Mouse (Mus musculus) layer of hippocampus, adult 9-10 months (tissue): ENCODE data around the gene Abracl.

Source experiments
- DNase-seq: peaks from one replicate; pipeline ENCODE4 v3.0.0; 2022; ENCODE audit warnings: low spot score

Abracl gene

GRCm38 (mm10) chr10:18022741-18023347 is at the start of gene Abracl:
Abracl (minus strand) TSS chr10:18023288.
- peak; percentile 6 for DNase-seq

- DNase-seq = no peak
Measured at GRCm38 (mm10) chr10:18072871-18073270, 49.8 kb upstream of the Abracl start.

DNA sequence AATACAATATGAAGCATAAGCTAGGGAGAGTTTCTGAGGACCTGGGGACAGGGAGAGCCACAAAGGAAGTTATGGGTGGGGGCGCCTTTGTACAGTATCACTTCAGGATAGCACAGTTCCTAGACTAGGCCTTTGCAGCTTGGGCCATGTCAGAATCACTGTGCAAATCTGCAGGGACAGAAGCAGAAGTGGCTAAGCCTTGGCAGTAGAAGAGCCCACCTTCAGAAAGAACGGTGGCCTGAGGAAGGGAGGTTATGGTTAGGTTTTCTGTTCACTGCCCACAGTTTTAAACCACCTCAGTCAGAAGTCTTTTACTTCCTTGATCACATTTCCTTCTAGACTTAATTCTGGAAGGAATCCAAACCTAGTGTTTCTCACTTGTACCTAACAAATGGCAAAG is 47.5 kb upstream of the Abracl start:
- DNase-seq = no peak

GRCm38 (mm10) chr10:18070144-18070543 is 47.1 kb upstream of the Abracl start:
- no peak for DNase-seq

DNA sequence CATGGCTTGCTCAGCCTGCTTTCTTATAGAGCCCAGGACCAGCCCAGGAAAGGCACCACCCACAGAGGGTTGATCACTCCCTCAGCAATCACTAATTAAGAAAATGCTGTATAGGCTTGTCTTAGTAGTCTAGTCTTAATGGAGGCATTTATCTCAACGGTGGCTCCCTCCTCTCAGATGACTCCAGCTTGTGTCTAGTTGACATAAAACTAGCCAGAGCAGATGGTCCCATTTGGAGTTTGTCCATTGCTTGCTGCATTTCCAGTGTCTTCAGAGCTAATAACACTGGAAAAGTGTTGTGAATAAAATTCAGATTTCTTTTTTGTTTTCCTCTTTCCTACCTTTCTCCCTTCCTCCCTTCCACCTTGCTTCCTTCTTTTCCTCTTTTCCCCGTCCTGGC is 46.5 kb upstream of the Abracl start:
- DNase-seq = no peak

GRCm38 (mm10) chr10:18068880-18069279 is 45.8 kb upstream of the Abracl start:
- no peak for DNase-seq

GRCm38 (mm10) chr10:18067761-18068446 is 44.8 kb upstream of the Abracl start:
- DNase-seq = no peak

GRCm38 (mm10) chr10:18066031-18066439 is 42.9 kb upstream of the Abracl start:
- no peak for DNase-seq

DNA sequence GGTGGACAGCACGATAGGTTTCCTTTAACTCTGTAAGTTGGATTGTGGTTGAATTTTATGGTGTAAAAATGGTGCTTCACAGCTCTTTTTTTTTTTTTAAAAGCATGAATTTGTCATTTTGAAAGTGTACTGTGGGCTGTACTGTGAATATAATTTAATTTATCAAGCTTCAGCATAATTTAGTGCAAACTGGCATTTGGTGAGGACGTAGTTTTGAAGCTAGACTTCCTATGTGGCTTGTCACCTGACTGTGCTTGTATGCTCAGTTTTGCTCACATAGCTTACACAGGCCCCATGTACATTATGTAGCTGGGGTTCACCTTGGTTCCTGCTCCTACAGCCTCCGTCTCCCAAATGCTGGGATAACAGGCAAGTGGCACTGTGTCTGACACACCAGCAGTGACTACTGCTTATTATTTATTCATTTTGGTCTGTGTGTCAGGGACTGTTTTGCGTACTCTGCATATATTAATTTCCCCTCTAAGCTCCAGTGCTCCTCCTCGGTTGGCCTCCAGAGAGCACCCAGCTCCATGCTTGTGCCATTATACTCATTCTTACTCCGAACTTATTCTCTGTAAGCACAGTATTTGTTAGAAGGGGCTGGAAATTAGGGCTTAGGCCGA is 41.6 kb upstream of the Abracl start:
- DNase-seq = no peak

GRCm38 (mm10) chr10:18061533-18061932 is 38.4 kb upstream of the Abracl start:
- DNase-seq = no peak

DNA sequence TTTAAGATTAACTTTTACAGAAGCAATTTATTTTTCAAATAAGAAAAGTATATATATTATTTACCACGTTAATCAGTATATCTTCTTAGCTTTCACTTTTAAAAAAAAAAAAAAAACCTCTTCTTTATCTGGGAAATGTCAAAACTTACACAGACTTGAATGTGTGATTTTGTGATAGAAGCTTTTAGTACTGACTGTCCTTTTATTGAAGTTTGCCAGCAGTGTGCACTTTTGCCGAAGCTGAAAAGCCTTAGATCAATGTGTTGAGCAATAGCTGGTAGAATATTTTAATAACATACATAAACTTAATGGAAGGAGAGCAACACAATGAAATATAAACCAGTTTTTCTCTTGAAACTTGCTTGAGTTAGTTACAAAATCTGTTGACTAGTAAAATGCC is 37.7 kb upstream of the Abracl start:
- DNase-seq = no peak

- no peak for DNase-seq
Measured at GRCm38 (mm10) chr10:18059807-18060206, 36.7 kb upstream of the Abracl start.

- DNase-seq = no peak
Measured at GRCm38 (mm10) chr10:18058681-18059338, 35.7 kb upstream of the Abracl start.

DNA sequence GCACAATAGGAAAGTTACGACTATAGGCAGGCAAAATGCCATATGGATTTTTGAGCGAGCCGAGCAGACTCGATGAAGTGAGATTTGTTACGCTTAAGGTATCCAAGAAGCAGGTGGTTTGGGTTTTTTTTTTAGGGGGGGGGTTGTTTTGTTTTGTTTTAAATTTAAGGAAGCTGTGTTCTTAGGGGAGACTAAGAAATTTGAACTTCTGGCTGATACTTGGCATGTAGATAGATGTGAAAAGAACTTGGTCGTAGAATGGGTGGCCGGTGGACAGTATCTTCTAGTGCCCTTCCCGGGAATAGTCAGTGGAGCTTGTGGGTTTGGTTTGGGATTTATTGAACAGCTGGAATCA is 33.3 kb upstream of the Abracl start:
- DNase-seq = no peak

DNA sequence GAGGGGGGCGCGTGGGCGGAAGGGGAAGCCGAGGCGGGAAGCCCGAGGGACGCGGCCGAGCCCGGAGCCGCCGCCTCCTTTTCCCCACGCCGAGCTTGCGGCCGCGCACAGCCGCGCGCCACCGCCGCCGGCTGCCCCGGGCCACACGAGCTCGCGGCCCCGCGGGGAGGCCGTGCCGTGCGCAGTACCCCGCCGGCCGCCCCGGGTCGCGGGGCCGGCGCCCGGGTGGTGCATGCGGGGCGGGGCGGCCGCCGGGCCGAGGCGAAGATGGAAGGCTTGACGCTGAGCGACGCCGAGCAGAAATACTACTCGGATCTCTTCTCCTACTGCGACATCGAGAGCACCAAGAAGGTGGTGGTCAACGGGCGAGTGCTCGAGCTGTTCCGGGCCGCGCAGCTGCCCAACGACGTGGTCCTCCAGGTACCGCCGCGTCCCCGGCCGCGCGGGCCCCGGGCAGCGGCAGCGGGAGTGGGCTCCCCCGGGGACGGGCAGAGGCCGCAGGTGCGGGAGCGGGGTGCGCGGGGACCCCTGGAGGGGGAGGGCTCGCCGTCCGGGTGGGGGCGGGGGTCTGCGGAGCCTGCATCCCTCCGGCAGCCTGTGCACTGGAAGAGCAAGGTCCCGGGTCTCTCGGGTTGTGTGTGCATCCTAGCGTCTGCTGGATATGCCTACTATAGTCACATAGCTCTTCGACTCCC is 32.8 kb upstream of the Abracl start, which contains the start of gene Reps1:
TSS of gene Reps1 (plus strand) at position 166 of the 695 bp plus-strand sequence.
- DNase-seq = no peak

DNA sequence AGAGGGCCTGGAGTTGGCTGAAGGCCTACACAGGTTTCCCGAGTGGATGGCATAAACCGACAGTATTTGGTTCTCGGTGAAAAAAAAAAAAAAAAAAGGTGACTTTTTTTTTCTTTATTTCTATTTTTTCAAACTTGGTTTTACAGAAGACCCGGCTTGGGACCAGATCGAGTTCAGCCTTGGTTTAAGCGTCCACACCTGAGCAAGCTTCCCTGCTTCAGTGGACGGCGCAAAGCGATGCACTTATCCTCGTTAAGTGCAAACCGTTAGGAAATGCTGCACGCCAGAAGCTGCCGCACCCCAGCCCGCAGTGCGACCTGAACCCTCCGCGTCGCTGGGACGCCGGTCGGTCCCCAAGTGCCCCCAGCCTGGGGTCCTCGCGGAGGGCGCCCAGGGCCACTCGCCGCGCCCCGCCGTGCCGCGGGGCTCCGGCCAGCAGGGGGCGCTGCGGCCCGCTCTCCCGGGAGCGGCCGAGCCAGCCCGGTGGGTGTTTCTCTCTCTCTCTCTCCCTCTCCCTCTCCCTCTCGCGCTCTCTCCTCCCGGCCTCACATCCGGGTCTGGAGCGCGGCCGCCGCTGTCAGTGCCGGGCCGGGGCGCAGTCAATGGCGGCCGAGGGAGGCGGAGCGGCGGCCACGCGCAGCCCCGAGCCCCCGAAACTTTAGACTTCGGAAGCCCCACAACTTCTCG is 32.1 kb upstream of the Abracl start:
- DNase-seq = peak; percentile 59

DNA sequence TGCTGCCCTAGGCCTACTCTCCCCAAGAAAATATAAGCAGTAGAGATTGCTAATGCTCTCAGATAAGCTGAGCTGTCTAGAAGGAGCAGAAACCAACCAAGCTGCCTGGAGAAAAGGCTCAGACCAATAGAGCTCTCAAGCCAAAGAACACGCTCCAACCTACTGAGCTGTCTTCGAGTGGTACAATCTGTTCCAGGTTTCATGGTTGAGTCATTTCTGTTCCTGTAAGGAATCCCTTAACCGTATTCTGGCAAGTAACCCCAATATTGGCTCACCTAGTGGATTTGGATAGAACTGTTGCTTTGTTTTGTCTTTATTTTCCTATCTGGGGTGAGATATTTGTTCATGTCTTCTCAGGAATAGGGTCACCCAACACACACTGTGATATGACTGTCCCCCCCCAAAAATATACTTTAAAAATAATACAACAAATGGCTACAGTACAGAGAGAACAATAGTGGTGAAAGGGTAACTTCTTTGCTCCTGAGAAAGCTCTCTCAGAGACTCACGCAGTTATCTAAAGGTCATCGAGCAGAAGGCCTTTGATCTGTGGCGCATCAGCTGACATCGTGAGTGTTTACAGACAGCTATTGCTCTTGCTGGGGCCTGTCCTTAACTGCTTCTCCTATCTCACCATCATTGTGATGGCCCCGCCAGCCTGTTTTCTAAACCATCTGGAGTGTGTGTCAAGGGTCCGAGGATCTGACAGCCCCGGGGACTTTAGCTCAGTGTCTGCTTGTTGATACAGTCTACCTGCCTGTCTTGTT is 24.5 kb upstream of the Abracl start:
- DNase-seq = no peak

DNA sequence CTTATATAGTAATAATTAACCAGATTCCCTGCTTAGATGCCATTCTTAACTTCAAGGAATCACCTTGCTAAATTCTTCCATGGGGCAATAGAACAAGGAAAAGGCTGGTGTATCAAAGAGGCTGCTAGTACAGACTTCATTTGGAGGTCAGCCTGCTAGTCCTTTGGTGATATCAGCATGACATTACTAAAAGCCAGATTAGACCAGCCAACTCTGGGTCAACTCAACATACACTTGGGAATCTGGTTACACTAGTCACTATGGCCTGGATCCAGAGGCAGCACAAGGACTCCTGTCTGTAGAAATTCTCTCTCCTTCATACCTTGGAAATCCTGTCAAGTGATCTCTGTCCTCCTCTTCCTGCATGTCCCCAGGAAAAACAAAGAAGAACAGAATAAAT is 23.3 kb upstream of the Abracl start:
- no peak for DNase-seq

DNA sequence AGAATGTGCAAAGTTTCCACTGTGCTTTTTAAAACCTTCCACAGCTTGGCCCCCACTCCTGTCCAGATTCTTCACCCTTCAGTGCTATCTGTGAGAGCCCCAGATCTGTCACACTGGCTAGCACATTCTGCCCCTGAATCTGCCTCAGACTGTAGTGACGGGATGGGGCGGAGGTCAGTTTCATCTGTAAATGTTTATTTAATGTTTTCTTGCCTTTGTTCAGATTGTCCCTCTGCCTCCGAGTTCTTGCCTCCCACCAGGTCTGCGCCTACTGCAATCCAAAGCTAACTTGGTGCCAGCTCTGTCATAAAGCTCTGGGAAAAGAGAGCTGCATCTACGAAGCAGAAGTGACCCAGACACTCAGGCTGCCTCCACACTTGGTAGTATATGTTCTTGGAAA is 13.8 kb upstream of the Abracl start:
- DNase-seq = no peak

DNA sequence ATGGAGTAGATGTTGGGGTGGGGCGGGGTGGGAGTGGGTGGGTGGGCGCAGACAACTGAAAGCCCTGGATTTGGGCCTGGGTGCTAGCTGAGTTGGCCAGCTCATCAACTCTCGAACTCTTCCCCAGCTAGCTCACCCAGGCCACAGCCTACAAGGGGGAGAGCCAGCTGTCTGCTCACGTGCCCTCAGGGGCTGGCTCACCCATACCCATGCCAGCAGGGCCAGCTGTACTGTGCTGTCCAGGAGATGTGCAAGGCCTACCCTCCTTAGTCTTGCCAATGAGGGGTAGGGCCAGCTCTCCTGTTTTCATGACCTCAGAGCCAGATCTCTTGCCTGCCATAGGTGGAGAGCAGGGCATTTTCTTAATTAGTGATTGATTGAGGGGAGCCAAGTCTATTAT is 11.3 kb upstream of the Abracl start:
- no peak for DNase-seq

GRCm38 (mm10) chr10:18022312-18022711 is 776 bp downstream of the Abracl start:
- no peak for DNase-seq
